Comparison of ENCODE assay signal across 13 mouse cellular contexts in the genomic region with DNA sequence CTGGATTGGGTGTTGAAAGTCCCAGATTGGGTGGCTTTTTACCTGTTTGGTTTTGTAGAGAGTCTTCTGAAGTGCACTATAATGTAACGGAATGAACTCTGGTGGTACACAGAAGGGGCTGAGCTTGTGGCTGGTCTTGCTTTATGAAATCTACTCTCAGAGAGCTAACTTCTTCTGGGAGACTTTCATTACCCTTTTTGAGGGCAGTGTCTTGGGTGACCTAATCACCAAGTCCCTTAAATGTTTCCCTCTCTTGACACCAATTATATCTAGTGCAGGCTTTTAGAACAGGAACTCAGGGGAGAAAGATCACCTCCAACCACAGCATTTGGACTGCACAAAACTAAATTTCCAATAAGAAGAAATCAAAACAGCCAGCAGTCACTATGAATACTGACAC. TPM values are rescaled to one million over a fixed set of nuclear protein-coding genes. Genes with fewer than 3 reads are reported as not detected.
"Had no signal": no experiment of that assay in that cellular context is flagged by ENCODE, and none has a peak within 500 bp of the region (broad histone marks: within the 10 kb centered on the region; RNA-seq: fewer than 3 reads in every experiment).

No protein-coding gene starts in this region.

- DNase-seq: retina, postnatal 1 day; right cerebral cortex, adult 18-20 months; right cerebral cortex, postnatal 14 days; right cerebral cortex, postnatal 25 days; right cerebral cortex, postnatal 4 days; spleen, adult 18-20 months; thymus, adult 18-20 months; thymus, adult 2 months; thymus, postnatal 14 days; thymus, postnatal 25 days; thymus, postnatal 36 days; thymus, postnatal 4 days had no signal

RNA-seq across cellular contexts. Expression of a gene that starts 2.3 kb away (rescaled TPM):
- total RNA-seq: neutrophil, adult 5-6 weeks had no signal

RNA-seq across cellular contexts. Expression of a gene that starts 48.8 kb away (rescaled TPM):
- total RNA-seq: neutrophil, adult 5-6 weeks had no signal
